Mouse (Mus musculus) layer of hippocampus, adult 8-10 months (tissue): ENCODE measurements at regions not wholly inside any gene's neighbourhood (a gene's known extent, or its start where the extent isn't known, plus 50 kb on each side); places are given as distances from the start of the nearest gene placed in this dataset.

Source experiments
- DNase-seq, 2 experiments: peaks; one replicate each; pipeline ENCODE4 v3.0.0; 2022; ENCODE audit warnings: low spot score in 2 of 2

- peak; percentile 43 to 46 for DNase-seq
Observed at GRCm38 (mm10) chr13:83716711-83717171, 212.9 kb downstream of the Mef2c start.

GRCm38 (mm10) chr13:83717686-83718210 is 213.9 kb downstream of the Mef2c start:
- no peak for DNase-seq

- DNase-seq: peak in 1 of 2 experiments; percentile 48
Observed at GRCm38 (mm10) chr13:83718431-83719410, 214.9 kb downstream of the Mef2c start.

- peak in 1 of 2 experiments; percentile 31 for DNase-seq
Observed at GRCm38 (mm10) chr13:83719635-83720291, 215.9 kb downstream of the Mef2c start.

- DNase-seq: no peak
Observed at GRCm38 (mm10) chr13:83720352-83720751, 216.5 kb downstream of the Mef2c start.

GRCm38 (mm10) chr13:83720883-83721371 is 217.1 kb downstream of the Mef2c start:
- peak; percentile 81 to 84 for DNase-seq

- DNase-seq: peak in 1 of 2 experiments; percentile 34
Observed at GRCm38 (mm10) chr13:83721563-83721962, 217.7 kb downstream of the Mef2c start.

- DNase-seq: peak in 1 of 2 experiments; percentile 53
Observed at GRCm38 (mm10) chr13:83722241-83722640, 218.4 kb downstream of the Mef2c start.

- DNase-seq: no peak
Observed at GRCm38 (mm10) chr13:83722791-83723190, 219.0 kb downstream of the Mef2c start.

- no peak for DNase-seq
Observed at GRCm38 (mm10) chr13:83723396-83723795, 219.6 kb downstream of the Mef2c start.

- no peak for DNase-seq
Observed at GRCm38 (mm10) chr13:83724196-83724595, 220.4 kb downstream of the Mef2c start.

- DNase-seq: peak in 1 of 2 experiments; percentile 79
Observed at GRCm38 (mm10) chr13:83724995-83725394, 221.2 kb downstream of the Mef2c start.

GRCm38 (mm10) chr13:83725831-83726230 is 222.0 kb downstream of the Mef2c start:
- peak in 1 of 2 experiments; percentile 15 for DNase-seq

GRCm38 (mm10) chr13:83726346-83726975 is 222.6 kb downstream of the Mef2c start:
- DNase-seq: no peak

GRCm38 (mm10) chr13:83727051-83727765 is 223.4 kb downstream of the Mef2c start:
- DNase-seq: peak in 1 of 2 experiments; percentile 48

- no peak for DNase-seq
Observed at GRCm38 (mm10) chr13:83727766-83728395, 224.0 kb downstream of the Mef2c start.

- no peak for DNase-seq
Observed at GRCm38 (mm10) chr13:83728421-83729010, 224.7 kb downstream of the Mef2c start.

- peak; percentile 79 to 85 for DNase-seq
Observed at GRCm38 (mm10) chr13:83729331-83730009, 225.6 kb downstream of the Mef2c start.

GRCm38 (mm10) chr13:83730155-83730712 is 226.4 kb downstream of the Mef2c start:
- no peak for DNase-seq
